Mouse (Mus musculus) thymus, postnatal 10 days (tissue): ENCODE results near the gene Sbno2.
A peak's percentile ranks its signal among the peaks of the same experiment; 100 is the strongest.

Experiments
- DNase-seq, 2 experiments: peaks; one replicate each; pipeline ENCODE4 v3.0.0; 2021; ENCODE audit warnings: low spot score in 2 of 2

The Sbno2 gene

DNA sequence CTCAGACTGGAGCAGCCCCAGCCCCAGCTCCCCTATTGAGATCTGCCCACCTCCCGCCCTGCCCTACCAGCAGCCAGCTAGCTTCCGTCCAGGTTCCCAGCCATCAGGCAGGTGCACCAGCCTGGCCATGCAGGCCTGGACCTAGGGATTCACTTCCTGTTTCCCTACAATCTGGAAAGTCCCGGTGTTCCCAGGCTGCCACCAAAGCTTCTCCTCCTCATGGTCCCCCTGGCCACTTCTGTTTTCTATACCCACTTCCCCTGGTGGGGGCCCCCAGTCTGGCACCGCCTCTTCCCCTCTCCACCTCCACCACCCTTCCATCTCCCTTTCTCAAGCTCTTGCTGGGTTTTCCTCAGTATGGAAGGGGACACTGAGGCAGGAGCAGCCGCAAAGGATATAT lies at the start of gene Sbno2:
Gene Sbno2 (minus strand): TSS at position 112 of the 400 bp plus-strand sequence.
- no peak for DNase-seq

- no peak for DNase-seq
These were observed 49.0 kb upstream of the Sbno2 start for GRCm38 (mm10) chr10:80154384-80154783.

DNA sequence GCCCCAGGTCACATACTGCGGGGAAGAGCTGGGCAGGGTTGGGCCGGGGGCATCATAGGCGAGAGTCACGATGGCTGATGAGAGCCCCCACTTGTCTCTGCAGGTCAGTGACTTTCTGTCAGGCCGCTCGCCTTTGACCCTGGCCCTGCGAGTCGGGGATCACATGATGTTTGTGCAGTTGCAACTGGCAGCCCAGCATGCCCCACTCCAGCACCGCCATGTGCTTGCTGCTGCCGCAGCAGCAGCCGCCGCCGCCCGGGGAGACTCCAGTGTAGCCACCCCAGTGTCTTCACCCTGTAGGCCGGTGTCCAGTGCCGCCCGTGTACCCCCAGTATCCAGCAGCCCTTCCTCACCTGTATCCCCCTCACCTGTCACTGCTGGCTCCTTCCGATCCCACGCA lies 48.3 kb upstream of the Sbno2 start:
- DNase-seq: no peak

DNA sequence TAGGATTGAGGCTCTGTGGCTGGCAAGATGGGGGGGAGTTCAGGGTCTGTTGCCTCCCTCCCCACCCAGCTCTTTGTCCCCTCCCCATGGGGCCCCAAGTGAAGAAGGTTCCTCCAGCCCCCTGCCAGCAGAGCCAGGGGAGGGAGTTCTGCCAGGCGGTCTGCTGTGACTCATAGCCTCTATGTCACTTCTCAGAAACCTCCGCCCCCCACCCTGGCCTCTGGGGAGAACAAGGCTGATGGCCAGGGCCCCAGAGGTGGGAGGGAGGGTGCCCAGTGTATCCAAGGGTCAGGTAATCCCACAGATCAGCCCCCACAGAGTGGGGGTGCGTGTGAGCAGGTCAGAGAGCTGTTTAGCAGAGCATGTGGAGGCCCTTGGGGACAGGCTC lies 47.5 kb upstream of the Sbno2 start:
- DNase-seq: no peak

DNA sequence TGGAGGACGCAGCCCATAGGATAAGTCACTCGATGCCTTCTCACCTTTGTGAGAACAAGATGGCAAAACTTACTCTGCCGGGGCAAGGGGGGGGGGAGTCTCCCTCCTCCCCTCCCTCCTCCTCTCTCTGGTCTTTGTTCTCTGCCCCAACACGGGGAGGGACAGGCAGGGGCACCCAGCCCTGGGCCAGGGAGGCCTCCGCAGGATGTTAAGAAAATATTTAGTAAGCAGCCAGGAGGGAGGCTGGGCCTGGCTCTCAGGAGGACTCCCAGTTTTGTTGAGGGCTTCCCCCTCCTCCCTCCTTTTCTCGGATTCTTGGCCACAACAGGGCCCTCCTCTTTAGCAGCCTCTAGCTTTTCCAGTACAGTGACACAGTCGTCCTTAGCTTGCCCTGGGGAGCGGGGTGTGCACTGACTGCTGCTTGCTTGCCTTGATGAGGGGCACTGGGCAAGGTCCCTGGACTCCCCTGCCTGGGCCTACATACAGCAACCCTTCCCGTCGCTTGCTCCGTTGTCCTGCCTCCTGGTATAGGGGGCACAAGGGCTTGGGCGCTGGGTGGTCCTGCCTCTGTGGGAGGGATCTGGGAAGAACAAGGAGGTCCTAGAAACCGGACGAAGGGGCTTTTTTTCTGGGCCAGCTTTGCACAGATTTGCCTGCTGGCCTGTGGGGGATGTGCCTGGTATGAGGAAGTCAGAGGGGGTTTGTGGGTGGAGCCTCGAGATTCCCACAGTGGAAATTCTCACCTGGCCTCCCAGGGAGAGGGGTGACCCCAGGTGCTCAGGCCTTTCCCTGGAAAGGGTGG lies 46.9 kb upstream of the Sbno2 start:
- no peak for DNase-seq

GRCm38 (mm10) chr10:80151211-80152034 lies 46.1 kb upstream of the Sbno2 start:
- DNase-seq: peak in 1 of 2 experiments; percentile 66

GRCm38 (mm10) chr10:80150226-80151210 lies 45.1 kb upstream of the Sbno2 start:
- peak; percentile 81 to 85 for DNase-seq

DNA sequence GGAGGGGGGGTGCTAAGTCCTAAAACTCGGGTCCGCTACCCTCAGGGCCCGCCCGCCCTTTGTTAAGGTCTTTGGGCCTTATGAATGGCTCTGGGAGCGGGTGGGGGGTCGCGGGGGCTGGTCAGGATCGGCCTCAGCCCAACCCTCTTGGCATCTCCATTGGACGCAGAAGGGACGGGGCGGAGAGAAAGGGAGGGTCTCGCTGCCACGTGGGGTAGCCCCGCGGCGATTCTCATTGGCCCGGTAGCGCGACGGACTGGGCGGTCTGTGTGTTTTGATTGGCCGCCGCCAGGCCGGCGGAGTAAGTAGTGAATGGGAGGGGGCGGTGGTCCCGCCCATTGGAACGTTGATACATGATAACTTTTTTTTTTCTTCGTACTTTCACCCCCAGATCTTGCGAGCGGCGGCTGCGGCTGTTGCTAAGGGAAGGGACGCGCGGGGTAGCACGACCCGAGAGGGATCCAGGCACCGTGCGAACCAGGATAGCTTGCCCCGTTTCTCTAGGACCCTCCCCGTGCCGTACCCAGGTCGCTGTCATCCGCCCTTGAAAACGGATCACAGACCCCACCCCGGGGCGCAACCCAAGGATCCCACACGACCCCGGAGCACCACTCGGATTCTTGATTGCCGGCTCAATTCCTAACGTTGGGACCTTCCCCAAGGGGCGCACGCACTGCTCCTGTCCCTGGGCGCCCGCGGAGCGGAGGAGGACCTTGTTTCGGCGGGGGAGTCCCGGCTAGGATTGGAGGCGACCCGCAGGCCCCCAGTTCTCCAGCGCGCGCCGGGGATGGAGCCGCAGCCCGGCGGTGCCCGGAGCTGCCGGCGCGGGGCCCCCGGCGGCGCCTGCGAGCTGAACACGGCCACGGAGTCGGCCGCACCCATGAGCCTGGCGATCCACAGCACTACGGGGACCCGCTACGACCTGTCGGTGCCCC lies 44.2 kb upstream of the Sbno2 start:
- DNase-seq: peak; percentile 96 to 98

GRCm38 (mm10) chr10:80148610-80149290 lies 43.4 kb upstream of the Sbno2 start:
- peak; percentile 91 to 97 for DNase-seq

DNA sequence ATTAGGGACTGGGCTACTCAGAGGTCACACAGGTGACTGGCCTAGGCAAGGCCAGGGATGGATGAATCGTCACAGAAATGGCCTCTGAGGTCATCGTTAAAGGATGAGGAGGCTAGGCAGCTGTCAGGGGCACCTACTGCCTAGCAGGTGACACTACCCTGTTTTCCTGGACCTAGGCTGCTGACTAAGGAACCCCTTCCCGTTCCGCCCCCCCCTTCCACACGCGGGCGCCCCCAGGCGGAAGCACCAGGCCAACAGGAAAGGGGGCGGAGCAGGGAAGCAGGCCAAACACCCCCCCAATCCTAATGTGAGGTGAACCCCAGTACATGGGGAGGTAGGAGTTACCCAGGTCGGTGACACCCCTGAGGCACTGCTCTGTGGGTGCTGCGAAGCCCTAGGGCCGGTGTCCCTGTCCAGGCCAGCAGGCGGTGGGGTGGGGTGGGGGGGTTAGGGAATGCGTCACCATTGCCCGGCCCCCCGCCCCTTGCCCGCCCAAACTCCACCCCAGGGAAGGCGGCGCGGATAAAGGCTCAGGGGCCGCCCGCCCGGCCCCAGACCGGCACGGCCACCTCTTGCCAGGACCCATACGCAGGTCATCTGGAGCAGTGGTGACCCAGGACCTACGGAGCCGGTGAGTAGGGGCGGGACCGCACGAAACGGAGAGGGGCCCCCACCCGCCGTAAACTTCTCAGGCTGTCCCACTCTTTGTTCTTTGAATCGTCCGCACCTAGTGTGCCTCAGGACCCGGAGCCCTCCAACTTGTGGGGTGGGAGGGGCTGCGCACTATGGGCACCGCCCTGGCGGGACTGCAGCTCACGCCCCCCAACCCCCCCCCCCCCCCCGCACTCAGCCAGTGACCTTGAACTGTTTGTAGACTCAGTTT lies 42.6 kb upstream of the Sbno2 start, which contains the start of gene Midn:
Gene Midn (plus strand): TSS at position 554 of the 883 bp plus-strand sequence.
- DNase-seq: peak; percentile 70 to 75

GRCm38 (mm10) chr10:80147146-80147718 lies 41.9 kb upstream of the Sbno2 start:
- DNase-seq: no peak

- no peak for DNase-seq
These were observed 41.2 kb upstream of the Sbno2 start for GRCm38 (mm10) chr10:80146568-80147011.

DNA sequence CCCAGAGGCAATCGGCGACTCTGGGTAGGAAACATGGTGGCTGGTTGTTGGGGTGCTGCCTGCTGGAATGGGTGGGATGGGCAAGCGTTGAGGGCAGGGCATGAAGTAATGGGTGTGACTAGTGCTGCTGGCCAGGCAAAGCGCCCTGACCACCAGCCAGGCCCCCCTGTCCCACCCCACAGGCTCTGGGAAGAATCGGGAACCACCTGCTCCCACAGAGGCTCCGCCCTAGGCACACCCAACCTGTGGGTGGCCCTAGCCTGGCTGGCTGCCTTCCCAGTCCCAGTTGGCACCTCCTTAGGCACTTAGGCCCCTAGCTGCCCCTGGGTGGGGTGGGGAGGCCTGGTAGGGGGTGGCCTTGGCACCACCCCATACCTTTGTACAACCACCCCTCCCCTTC lies 40.5 kb upstream of the Sbno2 start:
- DNase-seq: no peak

GRCm38 (mm10) chr10:80144864-80145838 lies 39.8 kb upstream of the Sbno2 start:
- DNase-seq: peak; percentile 58 to 77

DNA sequence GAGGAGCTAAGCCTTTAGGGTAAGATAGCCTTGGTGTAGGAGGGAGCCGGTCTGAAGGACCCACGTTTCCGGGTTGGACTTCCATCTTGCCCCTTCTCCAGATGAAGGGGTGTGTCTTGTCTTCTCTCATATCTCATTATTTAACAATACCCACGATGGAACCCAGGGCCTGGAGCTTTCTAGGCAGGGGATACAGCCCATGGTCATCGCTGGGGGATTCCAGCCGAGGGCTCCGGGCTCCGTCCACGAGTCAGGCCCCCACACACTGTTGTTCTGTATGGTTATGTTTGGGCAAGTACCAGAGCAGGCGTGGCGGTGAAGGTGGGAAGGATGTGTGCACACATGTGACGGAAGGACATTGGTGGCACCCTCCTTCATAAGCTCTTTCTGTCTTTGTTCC lies 38.8 kb upstream of the Sbno2 start:
- DNase-seq: no peak

- no peak for DNase-seq
These were observed 38.3 kb upstream of the Sbno2 start for GRCm38 (mm10) chr10:80143664-80144063.

GRCm38 (mm10) chr10:80142530-80142925 lies 37.2 kb upstream of the Sbno2 start:
- no peak for DNase-seq
